Mouse (Mus musculus): ENCODE results near the gene Dcun1d4.

GRCm38 (mm10) chr5:73566119-73566518, 85.3 kb downstream of the Dcun1d4 start:
- TF ChIP-seq POLR2A (IDR thresholded peaks at IDR 0.05; ENCODE audit: insufficient read depth, low read length) (no peak), CTCF (IDR thresholded peaks at IDR 0.05; ENCODE audit: low read depth, low read length) (no peak), EP300 (IDR thresholded peaks at IDR 0.05; ENCODE audit: insufficient read depth, low read depth, low read length) (no peak)

Measured in ES-Bruce4 (cell line).